Mouse (Mus musculus) adrenal gland, adult (tissue): ENCODE data around the gene Pram1.
"Not testable (repeated sequence)": the region's sequence is repeated elsewhere in the genome, so short reads cannot be mapped to it uniquely, and the experiment has no call there.

ENCODE experiments used
- DNase-seq, 2 experiments: peaks; one replicate each; pipeline ENCODE4 v3.0.0; 2022 to 2023; ENCODE audit warnings: low spot score in 1 of 2; ENCODE audit not compliant: inconsistent age in 2 of 2

Pram1 gene

GRCm38 (mm10) chr17:33637516-33638276, at the start of gene Pram1:
Pram1 (plus strand) TSS chr17:33638056.
- peak in 1 of 2 experiments; percentile 3 for DNase-seq

- no peak for DNase-seq
Observed at GRCm38 (mm10) chr17:33597271-33597670, 40.6 kb upstream of the Pram1 start.

GRCm38 (mm10) chr17:33598506-33598905, 39.4 kb upstream of the Pram1 start:
- no peak for DNase-seq

GRCm38 (mm10) chr17:33599836-33600475, 37.9 kb upstream of the Pram1 start:
- DNase-seq = no peak

GRCm38 (mm10) chr17:33600831-33601230, 37.0 kb upstream of the Pram1 start:
- no peak for DNase-seq

- no peak for DNase-seq
Observed at GRCm38 (mm10) chr17:33601947-33602346, 35.9 kb upstream of the Pram1 start.

- DNase-seq = no peak
Observed at GRCm38 (mm10) chr17:33607273-33607672, 30.6 kb upstream of the Pram1 start.

- no peak for DNase-seq
Observed at GRCm38 (mm10) chr17:33610548-33610947, 27.3 kb upstream of the Pram1 start.

- DNase-seq = not testable (repeated sequence)
Observed at GRCm38 (mm10) chr17:33613726-33614125, 24.1 kb upstream of the Pram1 start.

- no peak for DNase-seq
Observed at GRCm38 (mm10) chr17:33627281-33627680, 10.6 kb upstream of the Pram1 start.

- peak; percentile 93 to 98 for DNase-seq
Observed at GRCm38 (mm10) chr17:33628621-33629486, 9.0 kb upstream of the Pram1 start, which contains the start of gene Zfp414. Zfp414 (plus strand) TSS chr17:33629090.

- no peak for DNase-seq
Observed at GRCm38 (mm10) chr17:33629487-33630125, 8.2 kb upstream of the Pram1 start.

- peak in 1 of 2 experiments; percentile 31 for DNase-seq
Observed at GRCm38 (mm10) chr17:33630171-33630895, 7.5 kb upstream of the Pram1 start.

GRCm38 (mm10) chr17:33631236-33631635, 6.6 kb upstream of the Pram1 start:
- DNase-seq = peak in 1 of 2 experiments; percentile 24

GRCm38 (mm10) chr17:33631796-33632195, 6.1 kb upstream of the Pram1 start:
- DNase-seq = no peak

GRCm38 (mm10) chr17:33637038-33637437, 818 bp upstream of the Pram1 start:
- peak; percentile 34 to 57 for DNase-seq

GRCm38 (mm10) chr17:33639743-33640142, 1.9 kb downstream of the Pram1 start:
- peak in 1 of 2 experiments; percentile 1 for DNase-seq

GRCm38 (mm10) chr17:33644068-33644467, 6.2 kb downstream of the Pram1 start:
- DNase-seq = no peak

- no peak for DNase-seq
Observed at GRCm38 (mm10) chr17:33645073-33645472, 7.2 kb downstream of the Pram1 start.

- no peak for DNase-seq
Observed at GRCm38 (mm10) chr17:33649781-33650475, 12.1 kb downstream of the Pram1 start.
